Mouse (Mus musculus) bone marrow, adult 2 months (tissue): ENCODE data around the gene Ggct.

ENCODE experiments used
- CTCF ChIP-seq: fragments of 200-500 bp; IDR thresholded peaks from 2 replicates; pipeline ENCODE4 v1.5.1; 2011; ENCODE audit warnings: low read length, control low read depth; ENCODE audit not compliant: control insufficient read depth, insufficient read depth
- POLR2A ChIP-seq: fragments of 200-500 bp; IDR thresholded peaks from 2 replicates; pipeline ENCODE4 v1.6.1; 2011; ENCODE audit warnings: low read depth, mild to moderate bottlenecking, control low read depth, low read length, borderline replicate concordance; ENCODE audit not compliant: control insufficient read depth

- no peak for TF ChIP-seq CTCF
- no peak for TF ChIP-seq POLR2A
These were observed 44.1 kb downstream of the Ggct start for GRCm38 (mm10) chr6:54948682-54949081.
